Mouse (Mus musculus) MEL (cell line): Measurements from ENCODE around the gene Rin2. TPM values are rescaled to one million over a fixed set of nuclear protein-coding genes. Genes with fewer than 3 reads are reported as not detected.

Source experiments
- DNase-seq: peaks from one replicate; pipeline ENCODE4 v3.0.0; 2011; ENCODE audit warnings: low read depth, low spot score
- H3K27ac ChIP-seq: 2 replicates; pipeline ENCODE4 v1.5.1; 2012; ENCODE audit warnings: low read depth, mild to moderate bottlenecking, control low read depth, low read length, moderate library complexity; ENCODE audit not compliant: control insufficient read depth
- H3K27me3 ChIP-seq, 2 experiments: fragments of 150-350 bp in 1 of 2; sonication (generic) in 1 of 2; 2 replicates each; pipeline ENCODE4 v1.6.1; 2012; ENCODE audit warnings: low read length in 2 of 2, mild to moderate bottlenecking in 2 of 2, improper control_type of control experiment in 1 of 2, moderate library complexity in 1 of 2; ENCODE audit not compliant: insufficient read depth in 2 of 2, control insufficient read depth in 1 of 2
- H3K36me3 ChIP-seq, 2 experiments: 2 replicates each; pipeline ENCODE4 v1.6.1; 2012 to 2014; ENCODE audit warnings: low read length in 2 of 2, improper control_type of control experiment in 1 of 2, inconsistent platforms in 1 of 2, mild to moderate bottlenecking in 1 of 2; ENCODE audit not compliant: insufficient read depth in 2 of 2, control insufficient read depth in 1 of 2
- H3K4me1 ChIP-seq, 2 experiments: fragments of 150-350 bp in 1 of 2; sonication (generic) in 1 of 2; 2 replicates each; pipeline ENCODE4 v1.6.1; 2012; ENCODE audit warnings: low read length in 2 of 2, improper control_type of control experiment in 1 of 2, mild to moderate bottlenecking in 1 of 2; ENCODE audit not compliant: insufficient read depth in 2 of 2, control insufficient read depth in 1 of 2
- H3K4me3 ChIP-seq, 2 experiments: fragments of 150-350 bp in 1 of 2; sonication (generic) in 1 of 2; 2 replicates each; pipeline ENCODE4 v1.5.1; 2012; ENCODE audit warnings: low read depth in 2 of 2, low read length in 2 of 2, mild to moderate bottlenecking in 2 of 2, moderate library complexity in 2 of 2, control low read depth in 1 of 2, improper control_type of control experiment in 1 of 2; ENCODE audit not compliant: control insufficient read depth in 1 of 2, insufficient read depth in 1 of 2
- H3K79me2 ChIP-seq: 2 replicates; pipeline ENCODE4 v1.6.1; 2012; ENCODE audit warnings: mild to moderate bottlenecking, low read length, moderate library complexity; ENCODE audit not compliant: control insufficient read depth, poor library complexity, insufficient read depth
- H3K9ac ChIP-seq: 2 replicates; pipeline ENCODE4 v1.6.1; 2012; ENCODE audit warnings: low read depth, mild to moderate bottlenecking, control low read depth, low read length, moderate library complexity; ENCODE audit not compliant: control insufficient read depth, poor library complexity, severe bottlenecking
- H3K9me3 ChIP-seq: fragments of 150-350 bp; sonication (generic); replicated peaks from 2 replicates; pipeline ENCODE4 v1.6.1; 2012; ENCODE audit warnings: mild to moderate bottlenecking, low read length, improper control_type of control experiment, moderate library complexity; ENCODE audit not compliant: insufficient read depth
- BHLHE40 ChIP-seq: IDR thresholded peaks from 2 replicates; pipeline ENCODE4 v1.6.1; 2012; ENCODE audit warnings: low read depth, mild to moderate bottlenecking, inconsistent platforms, low read length, improper control_type of control experiment, borderline replicate concordance
- CHD2 ChIP-seq: IDR thresholded peaks from 2 replicates; pipeline ENCODE4 v1.6.1; 2011; ENCODE audit warnings: low read length, improper control_type of control experiment
- E2F4 ChIP-seq: IDR thresholded peaks from 2 replicates; pipeline ENCODE4 v1.6.1; 2011; ENCODE audit warnings: low read depth, low read length, improper control_type of control experiment, borderline replicate concordance
- ELF1 ChIP-seq: IDR thresholded peaks from 2 replicates; pipeline ENCODE4 v1.6.1; 2014; ENCODE audit warnings: low read depth, mild to moderate bottlenecking, inconsistent platforms, low read length, improper control_type of control experiment, moderate library complexity
- ETS1 ChIP-seq: IDR thresholded peaks from 2 replicates; pipeline ENCODE4 v1.6.1; 2012; ENCODE audit warnings: low read depth, mild to moderate bottlenecking, inconsistent platforms, low read length, improper control_type of control experiment, moderate library complexity
- GABPA ChIP-seq: IDR thresholded peaks from 2 replicates; pipeline ENCODE4 v1.6.1; 2012; ENCODE audit warnings: low read depth, mild to moderate bottlenecking, inconsistent platforms, low read length, improper control_type of control experiment, moderate library complexity
- GATA1 ChIP-seq: IDR thresholded peaks from 2 replicates; pipeline ENCODE4 v1.6.1; 2011; ENCODE audit warnings: low read depth, low read length, improper control_type of control experiment
- HCFC1 ChIP-seq: IDR thresholded peaks from 2 replicates; pipeline ENCODE4 v1.6.1; 2012; ENCODE audit warnings: low read depth, mild to moderate bottlenecking, inconsistent platforms, low read length, improper control_type of control experiment, moderate library complexity
- JUND ChIP-seq: IDR thresholded peaks from 2 replicates; pipeline ENCODE4 v1.6.1; 2011; ENCODE audit warnings: low read depth, mild to moderate bottlenecking, improper control_type of control experiment, low read length
- KAT2A ChIP-seq: conservative IDR thresholded peaks from 2 replicates; pipeline ENCODE4 v1.6.1; 2012; ENCODE audit warnings: low read depth, low read length, improper control_type of control experiment, inconsistent platforms
- MAX ChIP-seq: IDR thresholded peaks from 2 replicates; pipeline ENCODE4 v1.6.1; 2011; ENCODE audit warnings: low read length, improper control_type of control experiment
- MAZ ChIP-seq: IDR thresholded peaks from 2 replicates; pipeline ENCODE4 v1.6.1; 2012; ENCODE audit warnings: low read depth, mild to moderate bottlenecking, inconsistent platforms, low read length, improper control_type of control experiment
- MEF2A ChIP-seq: IDR thresholded peaks from 2 replicates; pipeline ENCODE4 v1.6.1; 2014; ENCODE audit warnings: low read depth, mild to moderate bottlenecking, inconsistent platforms, low read length, improper control_type of control experiment; ENCODE audit not compliant: poor library complexity, insufficient replicate concordance, severe bottlenecking; ENCODE audit errors: extremely low read depth
- NELFE ChIP-seq: IDR thresholded peaks from 2 replicates; pipeline ENCODE4 v1.6.1; 2011; ENCODE audit warnings: low read depth, low read length, improper control_type of control experiment
- POLR2A ChIP-seq, 2 experiments: IDR thresholded peaks; 2 replicates each; pipeline ENCODE4 v1.6.1; 2011 to 2012; ENCODE audit warnings: low read length in 2 of 2, mild to moderate bottlenecking in 2 of 2, control low read depth in 1 of 2, improper control_type of control experiment in 1 of 2, low read depth in 1 of 2, moderate library complexity in 1 of 2; ENCODE audit not compliant: control insufficient read depth in 1 of 2, insufficient read depth in 1 of 2, poor library complexity in 1 of 2
- POLR2AphosphoS2 ChIP-seq: IDR thresholded peaks from 2 replicates; pipeline ENCODE4 v1.6.1; 2011; ENCODE audit warnings: low read length, improper control_type of control experiment
- RCOR1 ChIP-seq: IDR thresholded peaks from 2 replicates; pipeline ENCODE4 v1.6.1; 2012; ENCODE audit warnings: low read depth, mild to moderate bottlenecking, inconsistent platforms, low read length, improper control_type of control experiment
- SIN3A ChIP-seq: IDR thresholded peaks from 2 replicates; pipeline ENCODE4 v1.6.1; 2012; ENCODE audit warnings: low read length, improper control_type of control experiment, inconsistent platforms
- SMC3 ChIP-seq: IDR thresholded peaks from 2 replicates; pipeline ENCODE4 v1.6.1; 2011; ENCODE audit warnings: low read depth, low read length, improper control_type of control experiment
- TAL1 ChIP-seq: IDR thresholded peaks from 2 replicates; pipeline ENCODE4 v1.6.1; 2012; ENCODE audit warnings: mild to moderate bottlenecking, inconsistent platforms, low read length, moderate library complexity, mixed read lengths
- TBP ChIP-seq: IDR thresholded peaks from 2 replicates; pipeline ENCODE4 v1.8.0; 2011; ENCODE audit warnings: low read depth, low read length, improper control_type of control experiment
- TCF12 ChIP-seq: IDR thresholded peaks from 2 replicates; pipeline ENCODE4 v1.6.1; 2014; ENCODE audit warnings: low read depth, mild to moderate bottlenecking, inconsistent platforms, low read length, improper control_type of control experiment, moderate library complexity
- UBTF ChIP-seq: IDR thresholded peaks from 2 replicates; pipeline ENCODE4 v1.6.1; 2012; ENCODE audit warnings: low read depth, mild to moderate bottlenecking, inconsistent platforms, low read length, improper control_type of control experiment, moderate library complexity, borderline replicate concordance; ENCODE audit not compliant: insufficient read depth
- USF1 ChIP-seq: IDR thresholded peaks from 2 replicates; pipeline ENCODE4 v1.6.1; 2014; ENCODE audit warnings: low read depth, mild to moderate bottlenecking, inconsistent platforms, low read length, improper control_type of control experiment, moderate library complexity
- ZNF384 ChIP-seq: IDR thresholded peaks from 2 replicates; pipeline ENCODE4 v1.6.1; 2012; ENCODE audit warnings: low read depth, mild to moderate bottlenecking, inconsistent platforms, low read length, improper control_type of control experiment
- polyA plus RNA-seq, 2 experiments: library from polyadenylated mRNA; stranded (reverse) in 1 of 2; unstranded in 1 of 2; fragments of >175 nt in 1 of 2; fragments of >200 nt in 1 of 2; gene quantifications; 2 replicates each; pipeline versions ENCODE4 v1.2.1 to v1.2.4; 2012; ENCODE audit warnings: low replicate concordance in 2 of 2, low read depth in 1 of 2; ENCODE audit not compliant: insufficient read length in 2 of 2, insufficient read depth in 1 of 2, missing spikeins in 1 of 2
- total RNA-seq: library from RNA; depleted of rRNA; stranded (reverse); fragments of 300-350 nt; gene quantifications from 2 replicates; pipeline ENCODE4 v1.2.3, GENCODE M21; 2012

Rin2 gene
- total and polyA plus RNA-seq, 3 experiments = 0.01 TPM; not detected in 2

- DNase-seq = no peak
- Histone ChIP-seq H3K27ac (no peak overlapping the region), H3K79me2 (no peaks in the 10 kb centered on the region), H3K4me1 (no peaks in the 10 kb centered on the region), H3K36me3 (no peaks in the 10 kb centered on the region), H3K9ac (no peak overlapping the region), H3K9me3 (no peaks in the 10 kb centered on the region), H3K4me3 (no peak overlapping the region), H3K27me3 (no peaks in the 10 kb centered on the region)
- no peak for TF ChIP-seq RCOR1
- TF ChIP-seq SMC3 = no peak
- TF ChIP-seq GABPA = no peak
- no peak for TF ChIP-seq BHLHE40
- no peak for TF ChIP-seq UBTF
- no peak for TF ChIP-seq MEF2A
- TF ChIP-seq POLR2A (IDR thresholded peaks at IDR 0.05; ENCODE audit: control insufficient read depth in 1 of 2, insufficient read depth in 1 of 2, low read depth in 1 of 2, low read length in 2 of 2, poor library complexity in 1 of 2) = no peak
- TF ChIP-seq ZNF384 = no peak
- TF ChIP-seq JUND = no peak
Observed at GRCm38 (mm10) chr2:145711512-145711911, 36.5 kb downstream of the Rin2 start.

- Histone ChIP-seq H3K27me3 (no peaks in the 10 kb centered on the region), H3K79me2 (no peaks in the 10 kb centered on the region), H3K9ac (no peak overlapping the region), H3K36me3 (no peaks in the 10 kb centered on the region), H3K9me3 (no peaks in the 10 kb centered on the region), H3K4me3 (no peak overlapping the region), H3K4me1 (no peaks in the 10 kb centered on the region), H3K27ac (no peak overlapping the region)
- no peak for DNase-seq
- no peak for TF ChIP-seq TBP
- no peak for TF ChIP-seq MAX
- no peak for TF ChIP-seq USF1
- no peak for TF ChIP-seq NELFE
- TF ChIP-seq POLR2A (IDR thresholded peaks at IDR 0.05; ENCODE audit: control insufficient read depth in 1 of 2, insufficient read depth in 1 of 2, low read depth in 1 of 2, low read length in 2 of 2, poor library complexity in 1 of 2) = no peak
- no peak for TF ChIP-seq ELF1
- TF ChIP-seq KAT2A = no peak
- no peak for TF ChIP-seq E2F4
- TF ChIP-seq POLR2AphosphoS2 = no peak
- TF ChIP-seq GATA1 = no peak
- TF ChIP-seq SIN3A = no peak
- TF ChIP-seq HCFC1 = no peak
- no peak for TF ChIP-seq MEF2A
- no peak for TF ChIP-seq CHD2
- no peak for TF ChIP-seq UBTF
- no peak for TF ChIP-seq MAZ
- no peak for TF ChIP-seq TAL1
- no peak for TF ChIP-seq TCF12
- TF ChIP-seq ETS1 = no peak
Observed at GRCm38 (mm10) chr2:145712026-145712425, 37.0 kb downstream of the Rin2 start.
